Mouse (Mus musculus): ENCODE results near the gene Actr2.

The Actr2 gene

DNA sequence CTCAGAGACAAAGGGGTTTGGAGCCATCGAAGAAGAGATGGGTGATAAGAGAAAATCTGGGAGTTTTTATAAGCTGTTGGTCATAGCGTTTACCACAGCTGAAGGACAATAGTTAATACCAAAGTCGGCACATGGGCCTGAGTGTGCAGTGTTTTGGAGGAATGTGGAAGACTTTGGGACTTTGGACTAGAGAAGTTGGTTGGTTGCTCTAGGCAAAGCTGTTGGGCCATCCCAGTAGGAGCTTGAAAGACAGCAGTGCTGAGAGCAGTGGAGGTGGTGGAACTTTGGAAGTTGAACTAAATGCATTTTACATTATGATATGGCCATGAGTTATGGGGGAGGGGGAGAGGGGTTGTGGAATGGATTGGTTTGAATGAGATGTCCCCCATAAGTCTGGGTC lies 99.3 kb downstream of the Actr2 start:
- DNase-seq (ENCODE audit: low spot score in 2 of 2) = no peak

All from right cerebral cortex, postnatal 10 days (tissue).